Mouse (Mus musculus) forebrain, embryonic 15.5 days (tissue): ENCODE results near the gene Rpl39. TPM values are rescaled to one million over a fixed set of nuclear protein-coding genes. Genes with fewer than 3 reads are reported as not detected.
"Not testable (repeated sequence)": the region's sequence is repeated elsewhere in the genome, so short reads cannot be mapped to it uniquely, and the experiment has no call there.

Experiments
- ATAC-seq: fragments of 200-750 bp; cut with Nextera tagmentation; replicated peaks from 2 replicates; pipeline ENCODE4 v1.8.0; 2017; ENCODE audit warnings: mild to moderate bottlenecking, moderate TSS enrichment, moderate library complexity
- H3K27ac ChIP-seq: fragments of 300-500 bp; sonication (generic); replicated peaks from 2 replicates; pipeline ENCODE4 v1.5.1; 2015; ENCODE audit warnings: mild to moderate bottlenecking, inconsistent platforms
- H3K27me3 ChIP-seq: fragments of 300-500 bp; sonication (generic); 2 replicates; pipeline ENCODE4 v1.6.1; 2015; ENCODE audit warnings: inconsistent platforms
- H3K36me3 ChIP-seq: fragments of 300-500 bp; sonication (generic); 2 replicates; pipeline ENCODE4 v1.6.1; 2015; ENCODE audit warnings: mild to moderate bottlenecking, inconsistent platforms
- H3K4me1 ChIP-seq: fragments of 300-500 bp; sonication (generic); 2 replicates; pipeline ENCODE4 v1.6.1; 2015; ENCODE audit warnings: inconsistent platforms
- H3K4me2 ChIP-seq: fragments of 300-500 bp; sonication (generic); replicated peaks from 2 replicates; pipeline ENCODE4 v1.6.1; 2015; ENCODE audit warnings: mild to moderate bottlenecking, inconsistent platforms
- H3K4me3 ChIP-seq: fragments of 300-500 bp; sonication (generic); 2 replicates; pipeline ENCODE4 v1.5.1; 2015; ENCODE audit warnings: mild to moderate bottlenecking, inconsistent platforms
- H3K9ac ChIP-seq: fragments of 300-500 bp; sonication (generic); replicated peaks from 2 replicates; pipeline ENCODE4 v1.6.1; 2015; ENCODE audit warnings: mild to moderate bottlenecking, inconsistent platforms
- H3K9me3 ChIP-seq: fragments of 300-500 bp; sonication (generic); 2 replicates; pipeline ENCODE4 v1.6.1; 2016; ENCODE audit warnings: inconsistent platforms
- WGBS: fragments of 180-500 bp; shearing (Covaris S2); methylation state at CpG from one replicate; pipeline ENCODE4 v1.1.7; 2015; ENCODE audit warnings: mixed read lengths; 5-methylcytosine and 5-hydroxymethylcytosine counted together
- polyA plus RNA-seq: library from polyadenylated mRNA; unstranded; fragments of >200 nt; fragmentation: Nextera tagmentation; extraction: Ambion mirVana; gene quantifications from 2 replicates; pipeline ENCODE4 v1.2.1, GENCODE M21; 2015

The Rpl39 gene
- polyA plus RNA-seq, 1 experiment from 2014 or later, result 336 TPM

- Histone ChIP-seq H3K9ac (no peak overlapping the region), H3K4me1 (no peaks in the 10 kb centered on the region), H3K27me3 (no peaks in the 10 kb centered on the region), H3K36me3 (peaks cover 27% of the 10 kb centered on the region; the same call in 1 of the 2 replicates), H3K4me3 (no peak overlapping the region), H3K4me2 (no peak overlapping the region), H3K9me3 (no peaks in the 10 kb centered on the region), H3K27ac (no peak overlapping the region)
- ATAC-seq, result no peak
- WGBS, result 91% methylated on average over 11 of the region's 11 CpGs
Measured at GRCm38 (mm10) chrX:37095106-37095768, 10.0 kb upstream of the Rpl39 start.

GRCm38 (mm10) chrX:37091457-37091856 is 6.3 kb upstream of the Rpl39 start:
- 94% methylated on average over 3 of the region's 3 CpGs for WGBS
- H3K27ac ChIP-seq, result no peak overlapping the region
- H3K36me3 ChIP-seq, result peaks cover 21% of the 10 kb centered on the region; the same call in 1 of the 2 replicates
- ATAC-seq, result no peak
- H3K4me1 ChIP-seq, result no peaks in the 10 kb centered on the region
- no peak overlapping the region for H3K4me3 ChIP-seq
- no peak overlapping the region for H3K9ac ChIP-seq
- H3K9me3 ChIP-seq, result no peaks in the 10 kb centered on the region
- no peak overlapping the region for H3K4me2 ChIP-seq
- H3K27me3 ChIP-seq, result no peaks in the 10 kb centered on the region

- H3K27me3 ChIP-seq, result no peaks in the 10 kb centered on the region
- WGBS, result 88% methylated on average over 1 of the region's 1 CpGs
- ATAC-seq, result no peak
Measured at GRCm38 (mm10) chrX:37088778-37089177, 3.6 kb upstream of the Rpl39 start.

GRCm38 (mm10) chrX:37085665-37086064 is 463 bp upstream of the Rpl39 start:
- Histone ChIP-seq H3K27ac (peak overlapping the region; percentile 90), H3K9ac (peak overlapping the region; percentile 49), H3K9me3 (no peaks in the 10 kb centered on the region), H3K4me2 (peak overlapping the region; percentile 60), H3K36me3 (no peaks in the 10 kb centered on the region; the same call in 1 of the 2 replicates), H3K4me1 (peaks cover 11% of the 10 kb centered on the region), H3K27me3 (no peaks in the 10 kb centered on the region), H3K4me3 (peak overlapping the region; percentile 58)
- no peak for ATAC-seq
- 28% methylated on average over 9 of the region's 9 CpGs for WGBS

More at GRCm38 (mm10) chrX:37088778-37089177, 3.6 kb upstream of the Rpl39 start:
- no peaks in the 10 kb centered on the region for H3K9me3 ChIP-seq
- no peak overlapping the region for H3K4me3 ChIP-seq
- no peaks in the 10 kb centered on the region for H3K4me1 ChIP-seq
- no peak overlapping the region for H3K9ac ChIP-seq
- peaks cover 12% of the 10 kb centered on the region; the same call in 1 of the 2 replicates for H3K36me3 ChIP-seq
- no peak overlapping the region for H3K27ac ChIP-seq
- H3K4me2 ChIP-seq, result no peak overlapping the region

GRCm38 (mm10) chrX:37084318-37084926 is 780 bp downstream of the Rpl39 start:
- peak; percentile 20 for ATAC-seq
- Histone ChIP-seq H3K27ac (peak overlapping the region; percentile 90), H3K36me3 (no peaks in the 10 kb centered on the region; the same call in 1 of the 2 replicates), H3K4me3 (peak overlapping the region; percentile 58), H3K9me3 (no peaks in the 10 kb centered on the region), H3K4me1 (peaks cover 11% of the 10 kb centered on the region), H3K9ac (peak overlapping the region; percentile 58), H3K4me2 (peak overlapping the region; percentile 60), H3K27me3 (no peaks in the 10 kb centered on the region)
- 32% methylated on average over 19 of the region's 19 CpGs for WGBS

- Histone ChIP-seq H3K36me3 (no peaks in the 10 kb centered on the region; the same call in 1 of the 2 replicates), H3K9ac (no peak overlapping the region), H3K27ac (no peak overlapping the region), H3K9me3 (no peaks in the 10 kb centered on the region), H3K4me3 (no peak overlapping the region), H3K27me3 (no peaks in the 10 kb centered on the region), H3K4me1 (peaks cover 11% of the 10 kb centered on the region), H3K4me2 (no peak overlapping the region)
- ATAC-seq, result no peak
- WGBS, result 55% methylated on average over 6 of the region's 6 CpGs
Measured at GRCm38 (mm10) chrX:37081194-37081593, 4.0 kb downstream of the Rpl39 start.

- not testable (repeated sequence) for H3K4me3 ChIP-seq, H3K27me3 ChIP-seq, H3K36me3 ChIP-seq, H3K27ac ChIP-seq, H3K4me2 ChIP-seq, H3K9me3 ChIP-seq, ATAC-seq, H3K9ac ChIP-seq
- WGBS, result 69% methylated on average over 4 of the region's 4 CpGs
- H3K4me1 ChIP-seq, result peaks cover 11% of the 10 kb centered on the region
Measured at GRCm38 (mm10) chrX:37080345-37080744, 4.9 kb downstream of the Rpl39 start.

GRCm38 (mm10) chrX:37076651-37077050 is 8.6 kb downstream of the Rpl39 start:
- Histone ChIP-seq H3K4me2 (no peak overlapping the region), H3K4me1 (no peaks in the 10 kb centered on the region), H3K9ac (no peak overlapping the region), H3K4me3 (no peak overlapping the region), H3K36me3 (no peaks in the 10 kb centered on the region; the same call in 1 of the 2 replicates), H3K9me3 (no peaks in the 10 kb centered on the region), H3K27me3 (no peaks in the 10 kb centered on the region), H3K27ac (no peak overlapping the region)
- ATAC-seq, result no peak
- 80% methylated on average over 8 of the region's 8 CpGs for WGBS

GRCm38 (mm10) chrX:37074262-37074892 is 10.8 kb downstream of the Rpl39 start:
- H3K4me3 ChIP-seq, result no peak overlapping the region
- H3K4me2 ChIP-seq, result no peak overlapping the region
- H3K27ac ChIP-seq, result no peak overlapping the region
- H3K4me1 ChIP-seq, result no peaks in the 10 kb centered on the region
- peak; percentile 35; the same call in 1 of the 2 replicates for ATAC-seq
- H3K36me3 ChIP-seq, result no peaks in the 10 kb centered on the region
- H3K9me3 ChIP-seq, result no peaks in the 10 kb centered on the region
- 37% methylated on average over 9 of the region's 9 CpGs for WGBS
- H3K27me3 ChIP-seq, result no peaks in the 10 kb centered on the region
- no peak overlapping the region for H3K9ac ChIP-seq

GRCm38 (mm10) chrX:37068766-37069165 is 16.4 kb downstream of the Rpl39 start:
- H3K27me3 ChIP-seq, result no peaks in the 10 kb centered on the region
- H3K9me3 ChIP-seq, result no peaks in the 10 kb centered on the region
- H3K4me3 ChIP-seq, result no peak overlapping the region
- H3K9ac ChIP-seq, result no peak overlapping the region
- no peaks in the 10 kb centered on the region for H3K4me1 ChIP-seq
- no peak for ATAC-seq
- no peak overlapping the region for H3K4me2 ChIP-seq
- H3K36me3 ChIP-seq, result no peaks in the 10 kb centered on the region
- H3K27ac ChIP-seq, result no peak overlapping the region
- WGBS, result 95% methylated on average over 5 of the region's 5 CpGs

- Histone ChIP-seq H3K36me3 (no peaks in the 10 kb centered on the region), H3K9ac (no peak overlapping the region), H3K4me1 (no peaks in the 10 kb centered on the region), H3K4me3 (no peak overlapping the region), H3K27ac (no peak overlapping the region), H3K9me3 (no peaks in the 10 kb centered on the region), H3K4me2 (no peak overlapping the region), H3K27me3 (no peaks in the 10 kb centered on the region)
- ATAC-seq, result no peak
- 90% methylated on average over 3 of the region's 3 CpGs for WGBS
Measured at GRCm38 (mm10) chrX:37067299-37067698, 17.9 kb downstream of the Rpl39 start.

GRCm38 (mm10) chrX:37063902-37064301 is 21.3 kb downstream of the Rpl39 start:
- Histone ChIP-seq H3K27me3 (no peaks in the 10 kb centered on the region), H3K4me2 (no peak overlapping the region), H3K9me3 (no peaks in the 10 kb centered on the region), H3K27ac (no peak overlapping the region), H3K4me1 (no peaks in the 10 kb centered on the region), H3K36me3 (no peaks in the 10 kb centered on the region), H3K4me3 (no peak overlapping the region), H3K9ac (no peak overlapping the region)
- WGBS, result 80% methylated on average over 9 of the region's 9 CpGs
- no peak for ATAC-seq
